Mouse (Mus musculus) G1E (cell line): ENCODE results near the gene Igsf3. TPM values are rescaled to one million over a fixed set of nuclear protein-coding genes. Genes with fewer than 3 reads are reported as not detected.

Experiments
- ATAC-seq: 2 replicates; pipeline ENCODE4 v1.8.0; 2016; ENCODE audit warnings: mild to moderate bottlenecking; ENCODE audit not compliant: insufficient number of reproducible peaks, poor library complexity, low FRiP score, severe bottlenecking; ENCODE audit errors: extremely low read depth
- DNase-seq: peaks from one replicate; pipeline ENCODE4 v3.0.0; 2012; ENCODE audit warnings: low spot score
- H3K27me3 ChIP-seq: 2 replicates; pipeline ENCODE4 v1.6.1; 2012; ENCODE audit warnings: mild to moderate bottlenecking, low read length, inconsistent platforms; ENCODE audit not compliant: insufficient read depth
- H3K36me3 ChIP-seq: replicated peaks from 2 replicates; pipeline ENCODE3; 2012; ENCODE audit warnings: mild to moderate bottlenecking, inconsistent platforms
- H3K4me1 ChIP-seq: 2 replicates; pipeline ENCODE4 v1.6.1; 2012; ENCODE audit warnings: low read depth, low read length, inconsistent platforms, mixed read lengths; ENCODE audit not compliant: insufficient read depth
- H3K4me3 ChIP-seq: 2 replicates; pipeline ENCODE4 v1.5.1; 2012; ENCODE audit warnings: low read depth, mild to moderate bottlenecking, inconsistent platforms, low read length, moderate library complexity, mixed read lengths
- H3K9me3 ChIP-seq: replicated peaks from 2 replicates; pipeline ENCODE4 v1.6.1; 2012; ENCODE audit warnings: inconsistent platforms
- CTCF ChIP-seq: IDR thresholded peaks from 2 replicates; pipeline ENCODE4 v1.5.1; 2012; ENCODE audit warnings: low read depth, low read length, inconsistent platforms, mixed read lengths
- GATA1 ChIP-seq: IDR thresholded peaks from 2 replicates; pipeline ENCODE4 v1.6.1; 2012; ENCODE audit warnings: borderline replicate concordance, low read length, inconsistent platforms, mixed read lengths
- GATA2 ChIP-seq: IDR thresholded peaks from 2 replicates; pipeline ENCODE4 v1.6.1; 2012; ENCODE audit warnings: low read depth, low read length, inconsistent platforms, borderline replicate concordance
- POLR2AphosphoS5 ChIP-seq: IDR thresholded peaks from 2 replicates; pipeline ENCODE4 v1.6.1; 2012; ENCODE audit warnings: low read depth, low read length, inconsistent platforms; ENCODE audit not compliant: insufficient replicate concordance
- TAL1 ChIP-seq: conservative IDR thresholded peaks from 2 replicates; pipeline ENCODE4 v1.6.1; 2012; ENCODE audit warnings: low read depth, low read length, inconsistent platforms, mixed read lengths
- polyA plus RNA-seq: library from polyadenylated mRNA; stranded (reverse); fragments of >175 nt; gene quantifications from 2 replicates; pipeline ENCODE4 v1.2.3, GENCODE M21; 2012
- total RNA-seq, 2 experiments: library from RNA; stranded (forward) in 1 of 2; stranded (reverse) in 1 of 2; fragments of 200-1000 nt in 1 of 2; fragments of >200 nt in 1 of 2; fragmentation: Nextera tagmentation in 1 of 2; gene quantifications; 2 replicates each; pipeline ENCODE4 v1.2.3; 2014 to 2017

Igsf3 gene
- total and polyA plus RNA-seq, 3 experiments: 14.6 to 33.0 (median 19.1) TPM

DNA sequence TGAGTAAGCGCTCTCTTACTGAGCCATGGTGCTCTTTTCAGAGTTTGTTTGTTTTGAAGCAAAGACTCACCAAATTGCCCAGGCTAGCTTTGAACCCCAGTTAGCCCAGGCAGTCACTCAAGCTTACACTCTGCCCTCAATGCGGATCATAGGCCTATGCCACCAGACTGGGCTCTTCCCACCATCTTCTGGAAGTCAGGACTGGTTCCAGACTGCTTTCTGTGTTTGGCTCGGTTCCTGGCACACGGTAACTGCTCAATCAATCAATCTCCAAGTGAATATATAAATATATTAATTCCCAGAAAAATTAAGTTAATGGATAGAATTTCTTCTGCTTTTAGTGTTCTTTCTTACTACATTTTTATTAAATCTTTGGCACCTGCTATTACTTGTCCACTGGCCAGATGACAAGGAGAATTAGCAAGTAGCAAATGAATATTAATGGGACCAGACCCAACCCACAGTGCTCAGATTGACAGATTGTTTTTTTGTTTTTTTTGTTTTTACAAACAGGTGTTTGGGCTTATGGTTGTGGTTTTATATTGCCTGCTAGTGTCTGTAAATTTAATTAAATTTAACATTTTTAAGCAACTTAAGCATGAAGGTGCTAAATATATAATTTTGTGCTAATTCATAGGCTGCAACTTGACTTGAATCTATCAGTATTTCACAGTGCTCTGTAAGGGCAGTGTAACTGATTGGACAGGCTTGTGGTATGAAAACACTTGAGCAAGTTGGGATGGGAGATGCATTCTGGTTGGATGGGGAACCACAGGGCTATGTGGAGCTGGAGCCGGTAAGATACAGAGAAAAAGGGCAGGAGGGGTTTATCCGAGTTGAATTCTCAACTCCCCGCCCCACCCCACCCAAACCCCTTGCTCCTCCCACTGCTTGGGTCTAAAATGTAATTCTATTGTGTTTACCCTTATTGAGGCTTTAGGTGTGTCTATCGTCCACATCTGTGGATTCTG is 20.0 kb upstream of the Igsf3 start:
- peaks cover 60% of the 10 kb centered on the region for H3K4me1 ChIP-seq
- H3K36me3 ChIP-seq: no peaks in the 10 kb centered on the region
- H3K4me3 ChIP-seq: peak overlapping the region; percentile 40; the same call in 1 of the 2 replicates
- no peaks in the 10 kb centered on the region for H3K27me3 ChIP-seq
- H3K9me3 ChIP-seq: peaks cover 11% of the 10 kb centered on the region
- DNase-seq (no peak), ATAC-seq (no peak)
- TF ChIP-seq CTCF (no peak), GATA2 (no peak), POLR2AphosphoS5 (no peak), TAL1 (no peak), GATA1 (no peak)

DNA sequence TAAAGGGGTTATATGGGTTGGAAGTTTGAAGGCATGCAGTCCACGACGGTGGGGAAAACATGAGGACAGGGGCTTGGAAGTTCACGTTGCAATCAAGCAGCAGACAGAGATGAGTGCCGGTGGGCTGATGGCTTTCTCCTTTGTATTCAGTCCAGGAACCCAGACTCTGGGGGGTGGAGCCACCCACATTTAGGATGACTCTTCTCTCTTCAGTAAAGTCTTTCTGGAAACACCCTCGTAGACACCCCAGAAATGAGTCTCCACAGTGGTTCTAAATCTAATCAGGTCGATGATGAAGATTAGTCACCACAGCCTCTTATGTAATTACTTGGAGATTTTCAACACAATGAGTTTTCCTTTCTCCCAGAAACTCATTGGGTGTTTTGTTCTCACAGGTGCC is 16.1 kb upstream of the Igsf3 start:
- peaks cover 52% of the 10 kb centered on the region for H3K4me1 ChIP-seq
- DNase-seq (no peak), ATAC-seq (no peak)

DNA sequence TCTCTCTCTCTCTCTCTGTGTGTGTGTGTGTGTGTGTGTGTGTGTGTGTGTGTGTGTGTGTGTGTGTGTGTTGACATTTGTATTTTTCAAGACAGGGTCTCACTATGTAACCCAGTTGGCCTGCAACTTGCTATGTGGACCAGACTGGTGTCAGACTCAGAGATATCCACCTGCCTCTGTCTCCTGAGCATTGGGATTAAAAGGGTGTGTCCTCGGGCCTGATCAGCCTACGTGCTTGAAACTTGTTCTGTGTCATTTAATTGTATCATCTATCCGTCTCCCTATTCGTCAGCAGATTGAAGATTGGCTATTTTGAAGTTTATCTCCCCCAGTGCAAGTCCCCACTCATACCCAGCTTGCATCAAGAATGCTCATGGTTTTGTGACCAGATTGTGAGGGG is 14.5 kb upstream of the Igsf3 start:
- Histone ChIP-seq H3K4me3 (no peak overlapping the region), H3K9me3 (peaks cover 3% of the 10 kb centered on the region; the same call in 1 of the 2 replicates), H3K27me3 (no peaks in the 10 kb centered on the region), H3K36me3 (no peaks in the 10 kb centered on the region), H3K4me1 (peaks cover 53% of the 10 kb centered on the region)
- DNase-seq (no peak), ATAC-seq (no peak)
- TF ChIP-seq GATA1 (no peak), GATA2 (no peak), POLR2AphosphoS5 (no peak), CTCF (no peak)

More for the DNA sequence above, 16.1 kb upstream of the Igsf3 start:
- Histone ChIP-seq H3K4me3 (no peak overlapping the region), H3K27me3 (no peaks in the 10 kb centered on the region), H3K36me3 (no peaks in the 10 kb centered on the region), H3K9me3 (peaks cover 3% of the 10 kb centered on the region; the same call in 1 of the 2 replicates)
- TF ChIP-seq POLR2AphosphoS5 (no peak), GATA2 (no peak), CTCF (no peak), TAL1 (no peak), GATA1 (no peak)

DNA sequence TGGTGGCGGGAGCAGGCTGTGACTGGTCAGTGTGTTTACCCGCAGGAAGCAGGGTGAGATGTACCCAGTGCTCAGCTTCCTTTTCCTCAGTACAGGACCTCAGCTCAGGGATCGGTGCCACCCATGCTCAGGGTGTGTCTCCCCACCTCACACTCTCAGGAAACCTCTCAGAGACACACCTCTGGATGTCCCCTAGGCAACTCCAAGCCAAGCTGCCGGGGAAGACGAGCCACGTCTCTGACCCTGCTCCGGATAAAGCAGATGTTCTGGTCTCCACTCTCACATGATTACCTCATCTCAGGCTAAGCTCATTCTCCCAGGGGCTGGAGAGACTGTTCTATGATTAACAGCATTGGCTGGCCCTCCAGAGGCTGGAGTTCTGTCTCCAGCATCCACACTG is 13.3 kb upstream of the Igsf3 start:
- Histone ChIP-seq H3K4me3 (no peak overlapping the region), H3K36me3 (no peaks in the 10 kb centered on the region), H3K27me3 (no peaks in the 10 kb centered on the region), H3K4me1 (peaks cover 60% of the 10 kb centered on the region), H3K9me3 (peaks cover 2% of the 10 kb centered on the region; the same call in 1 of the 2 replicates)
- no peak for ATAC-seq
- TF ChIP-seq TAL1 (no peak), POLR2AphosphoS5 (no peak), CTCF (no peak), GATA2 (no peak), GATA1 (no peak)
- DNase-seq: no peak

DNA sequence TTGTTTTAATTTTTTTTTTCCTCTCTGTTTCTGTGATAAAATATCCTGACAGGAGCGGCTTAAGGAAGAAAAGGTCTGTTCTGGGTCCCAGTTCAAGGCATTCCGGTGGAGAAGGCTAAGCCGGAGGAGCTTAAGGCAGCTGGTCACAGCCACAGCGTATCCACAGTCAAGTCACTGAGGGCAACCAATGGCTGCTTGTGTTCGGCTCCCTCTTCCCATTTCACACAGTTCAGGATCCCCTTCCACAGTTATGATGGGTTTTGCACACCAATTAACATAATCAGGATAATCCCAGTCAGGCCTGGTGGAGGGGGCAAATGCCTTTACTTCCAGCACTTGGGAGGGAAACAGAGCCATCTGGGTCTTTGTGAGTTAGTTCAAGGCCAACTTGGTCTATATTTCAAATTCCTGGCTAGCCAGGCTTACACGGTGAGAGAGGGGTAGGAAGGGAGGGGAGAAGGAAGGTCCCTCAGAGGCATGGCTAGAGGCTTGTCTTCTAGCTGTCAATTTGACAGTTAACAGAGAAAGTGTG is 11.7 kb upstream of the Igsf3 start:
- peaks cover 71% of the 10 kb centered on the region for H3K4me1 ChIP-seq
- ATAC-seq: no peak
- no peak overlapping the region for H3K4me3 ChIP-seq

DNA sequence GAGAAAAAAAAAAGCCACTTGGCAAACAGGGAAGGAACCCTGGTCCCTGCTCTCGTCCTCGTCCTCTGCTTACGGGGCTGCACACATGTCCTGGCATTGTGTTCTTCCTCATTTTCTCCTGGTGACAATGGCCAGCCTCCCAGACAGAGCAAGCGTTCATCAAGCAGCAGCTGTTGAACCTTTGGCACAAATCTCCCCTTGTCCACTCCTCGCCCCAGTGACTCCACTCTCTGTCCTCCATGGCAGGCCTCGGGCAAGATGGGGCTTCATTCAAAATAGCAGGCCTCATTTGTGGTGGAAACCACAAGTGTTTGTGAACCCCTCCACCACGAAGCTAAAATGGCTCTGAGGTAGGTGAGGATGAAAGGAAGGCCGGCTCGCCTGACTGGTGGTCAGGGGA is 11.0 kb upstream of the Igsf3 start:
- no peak for TF ChIP-seq TAL1
- no peak for TF ChIP-seq GATA1
- no peak for TF ChIP-seq POLR2AphosphoS5
- TF ChIP-seq GATA2: no peak
- no peak for TF ChIP-seq CTCF
- peaks cover 74% of the 10 kb centered on the region for H3K4me1 ChIP-seq
- no peak for ATAC-seq

More for the DNA sequence above, 11.7 kb upstream of the Igsf3 start:
- Histone ChIP-seq H3K36me3 (no peaks in the 10 kb centered on the region), H3K27me3 (no peaks in the 10 kb centered on the region), H3K9me3 (no peaks in the 10 kb centered on the region)
- TF ChIP-seq CTCF: no peak
- TF ChIP-seq POLR2AphosphoS5: no peak
- TF ChIP-seq GATA2: no peak
- TF ChIP-seq GATA1: no peak
- DNase-seq: no peak

More for the DNA sequence above, 11.0 kb upstream of the Igsf3 start:
- no peaks in the 10 kb centered on the region for H3K27me3 ChIP-seq
- DNase-seq: no peak
- no peaks in the 10 kb centered on the region for H3K36me3 ChIP-seq
- peak overlapping the region; percentile 36; the same call in 1 of the 2 replicates for H3K4me3 ChIP-seq
- no peaks in the 10 kb centered on the region for H3K9me3 ChIP-seq
